Comparison of ENCODE assay signal across 8 mouse cellular contexts in genomic region chr4:149144459-149144858, GRCm38 (mm10). TPM values are rescaled to one million over a fixed set of nuclear protein-coding genes. Genes with fewer than 3 reads are reported as not detected.
DNase-seq lines count a peak whose midpoint lies in the region; ATAC-seq and TF ChIP-seq lines count a peak whose summit lies in the region.

No protein-coding gene starts in this region.

- no peak overlapping the region for H3K4me3 ChIP-seq in embryonic facial prominence, embryonic 10.5 days
- H3K4me3 ChIP-seq in kidney, adult 2 months (ENCODE audit: insufficient read depth, low read depth, low read length): no peak overlapping the region
- H3K4me3 ChIP-seq in limb, embryonic 11.5 days (ENCODE audit: low read depth, low read length): no peak overlapping the region
- H3K4me3 ChIP-seq in midbrain, embryonic 15.5 days: no peak overlapping the region

- no peaks in the 10 kb centered on the region for H3K9me3 ChIP-seq in embryonic facial prominence, embryonic 10.5 days
- H3K9me3 ChIP-seq in limb, embryonic 11.5 days (ENCODE audit: control insufficient read depth, low read length): no peaks in the 10 kb centered on the region
- H3K9me3 ChIP-seq in midbrain, embryonic 15.5 days: no peaks in the 10 kb centered on the region

- WGBS in embryonic facial prominence, embryonic 10.5 days: 5% methylated on average over 3 of the region's 3 CpGs
- 4% methylated on average over 3 of the region's 3 CpGs for WGBS in kidney, adult 2 months
- 9% methylated on average over 3 of the region's 3 CpGs for WGBS in limb, embryonic 11.5 days
- 6% methylated on average over 3 of the region's 3 CpGs for WGBS in midbrain, embryonic 15.5 days

- peak; percentile 79 for ATAC-seq in limb, embryonic 11.5 days (ENCODE audit: insufficient number of reproducible peaks, low FRiP score, low TSS enrichment, low read depth)
- ATAC-seq in midbrain, embryonic 15.5 days (replicated peaks): peak; percentile 91

- no peak overlapping the region for H3K4me2 ChIP-seq in limb, embryonic 11.5 days (ENCODE audit: low read depth, severe bottlenecking)
- no peak overlapping the region for H3K4me2 ChIP-seq in midbrain, embryonic 15.5 days

- peak overlapping the region; percentile 74 for H3K27ac ChIP-seq in embryonic facial prominence, embryonic 10.5 days (replicated peaks)
- H3K27ac ChIP-seq in kidney, adult 2 months (ENCODE audit: insufficient read depth, low read depth, low read length): no peak overlapping the region
- H3K27ac ChIP-seq in limb, embryonic 11.5 days (replicated peaks; ENCODE audit: low read depth, low read length): no peak overlapping the region
- H3K27ac ChIP-seq in midbrain, embryonic 15.5 days: 0 out of 2 replicates have a peak overlapping the region, but pooled peaks have one; percentile 57

- H3K27me3 ChIP-seq in embryonic facial prominence, embryonic 10.5 days (replicated peaks; ENCODE audit: low read depth, poor library complexity, severe bottlenecking): 0 out of 2 replicates have a peak, but pooled peaks cover 4% of the 10 kb centered on the region
- H3K27me3 ChIP-seq in kidney, adult 2 months (replicated peaks; ENCODE audit: control insufficient read depth, insufficient read depth, low read length): no peaks in the 10 kb centered on the region
- no peaks in the 10 kb centered on the region for H3K27me3 ChIP-seq in limb, embryonic 11.5 days (ENCODE audit: control insufficient read depth, insufficient read depth, low read length)
- H3K27me3 ChIP-seq in midbrain, embryonic 15.5 days (replicated peaks): no peaks in the 10 kb centered on the region

- H3K9ac ChIP-seq in limb, embryonic 11.5 days (ENCODE audit: low read length): no peak overlapping the region
- no peak overlapping the region for H3K9ac ChIP-seq in midbrain, embryonic 15.5 days

- DNase-seq in 3T3-L1 (ENCODE audit: low read depth, low spot score): peak; percentile 92
- peak; percentile 89 for DNase-seq in adrenal gland, postnatal 14 days
- DNase-seq in embryonic facial prominence, embryonic 10.5 days (ENCODE audit: low spot score): peak; percentile 88
- DNase-seq in heart, adult 18-20 months: peak; percentile 83 to 89
- peak; percentile 83 for DNase-seq in kidney, adult 2 months
- peak; percentile 93 for DNase-seq in limb, embryonic 11.5 days (ENCODE audit: low spot score)
- peak; percentile 49 to 74 for DNase-seq in spleen, adult 18-20 months

- no peak for TF ChIP-seq POLR2A in kidney, adult 2 months (IDR thresholded peaks at IDR 0.05; ENCODE audit: low read depth, low read length)

- peak; percentile 96 for TF ChIP-seq CTCF in kidney, adult 2 months (conservative IDR thresholded peaks at IDR 0.05; ENCODE audit: insufficient read depth, insufficient read length, low read depth, low read length)

- peaks cover 24% of the 10 kb centered on the region for H3K4me1 ChIP-seq in embryonic facial prominence, embryonic 10.5 days
- H3K4me1 ChIP-seq in kidney, adult 2 months (ENCODE audit: control insufficient read depth, insufficient read depth, low read length): no peaks in the 10 kb centered on the region
- no peaks in the 10 kb centered on the region for H3K4me1 ChIP-seq in limb, embryonic 11.5 days (ENCODE audit: control insufficient read depth, insufficient read depth, low read length)
- peaks cover 3% of the 10 kb centered on the region; the same call in 1 of the 2 replicates for H3K4me1 ChIP-seq in midbrain, embryonic 15.5 days

- H3K36me3 ChIP-seq in embryonic facial prominence, embryonic 10.5 days (replicated peaks): peaks cover 6% of the 10 kb centered on the region
- H3K36me3 ChIP-seq in kidney, adult 2 months (ENCODE audit: control insufficient read depth, insufficient read depth, low read length): no peaks in the 10 kb centered on the region
- H3K36me3 ChIP-seq in limb, embryonic 11.5 days (ENCODE audit: control insufficient read depth, insufficient read depth, low read length): no peaks in the 10 kb centered on the region
- 0 out of 2 replicates have a peak, but pooled peaks cover 3% of the 10 kb centered on the region for H3K36me3 ChIP-seq in midbrain, embryonic 15.5 days (replicated peaks)

RNA-seq across cellular contexts. Expression of gene Cenps, which starts 7.0 kb away (rescaled TPM):
- 10.6 and 13.0 TPM in 2 replicates for total RNA-seq in adrenal gland, postnatal 14 days (2021)
- 60.3 and 62.7 TPM in 2 replicates for polyA plus RNA-seq in embryonic facial prominence, embryonic 10.5 days (2016; fragmentation: Nextera tagmentation; extraction: Ambion mirVana)
- 1 to 10 TPM; 7.2 to 8.6 TPM for total RNA-seq in heart, adult 18-20 months (2021)
- 0.75 and 1.1 TPM in 2 replicates for polyA plus RNA-seq in kidney, adult 2 months (2012; rRNA removed)
- polyA plus RNA-seq in limb, embryonic 11.5 days (2014; fragmentation: Nextera tagmentation; extraction: Ambion mirVana): 53.7 and 54.1 TPM in 2 replicates
- polyA plus RNA-seq in midbrain, embryonic 15.5 days (2015; fragmentation: Nextera tagmentation; extraction: Ambion mirVana): 15.3 and 15.7 TPM in 2 replicates

RNA-seq across cellular contexts. Expression of gene Cort, which starts 17.9 kb away (rescaled TPM):
- 1.3 and 2.2 TPM in 2 replicates for total RNA-seq in adrenal gland, postnatal 14 days (2021)
- polyA plus RNA-seq in embryonic facial prominence, embryonic 10.5 days (2016; fragmentation: Nextera tagmentation; extraction: Ambion mirVana): 0.54 TPM in 1 of 2 replicates, not detected in the other
- not detected for total RNA-seq in heart, adult 18-20 months (2021)
- polyA plus RNA-seq in kidney, adult 2 months (2012; rRNA removed): not detected in 2 replicates
- polyA plus RNA-seq in limb, embryonic 11.5 days (2014; fragmentation: Nextera tagmentation; extraction: Ambion mirVana): 0.70 TPM in 1 of 2 replicates, not detected in the other
- polyA plus RNA-seq in midbrain, embryonic 15.5 days (2015; fragmentation: Nextera tagmentation; extraction: Ambion mirVana): 0.62 TPM in 1 of 2 replicates, not detected in the other

RNA-seq across cellular contexts. Expression of gene Pgd, which starts 22.1 kb away (rescaled TPM):
- total RNA-seq in adrenal gland, postnatal 14 days (2021): 191 and 194 TPM in 2 replicates
- 153 and 164 TPM in 2 replicates for polyA plus RNA-seq in embryonic facial prominence, embryonic 10.5 days (2016; fragmentation: Nextera tagmentation; extraction: Ambion mirVana)
- 10 to 100 TPM; 39.8 to 52.0 TPM for total RNA-seq in heart, adult 18-20 months (2021)
- 122 and 126 TPM in 2 replicates for polyA plus RNA-seq in kidney, adult 2 months (2012; rRNA removed)
- polyA plus RNA-seq in limb, embryonic 11.5 days (2014; fragmentation: Nextera tagmentation; extraction: Ambion mirVana): 48.3 and 57.2 TPM in 2 replicates
- polyA plus RNA-seq in midbrain, embryonic 15.5 days (2015; fragmentation: Nextera tagmentation; extraction: Ambion mirVana): 121 and 124 TPM in 2 replicates

RNA-seq across cellular contexts. Expression of gene Dffa, which starts 40.5 kb away (rescaled TPM):
- 18.4 and 25.5 TPM in 2 replicates for total RNA-seq in adrenal gland, postnatal 14 days (2021)
- polyA plus RNA-seq in embryonic facial prominence, embryonic 10.5 days (2016; fragmentation: Nextera tagmentation; extraction: Ambion mirVana): 34.2 and 36.9 TPM in 2 replicates
- 10 to 100 TPM; 37.8 to 45.1 TPM for total RNA-seq in heart, adult 18-20 months (2021)
- polyA plus RNA-seq in kidney, adult 2 months (2012; rRNA removed): 20.1 and 20.8 TPM in 2 replicates
- polyA plus RNA-seq in limb, embryonic 11.5 days (2014; fragmentation: Nextera tagmentation; extraction: Ambion mirVana): 25.7 and 28.6 TPM in 2 replicates
- polyA plus RNA-seq in midbrain, embryonic 15.5 days (2015; fragmentation: Nextera tagmentation; extraction: Ambion mirVana): 24.2 and 24.7 TPM in 2 replicates

RNA-seq across cellular contexts. Expression of gene Pex14, which starts 44.8 kb away (rescaled TPM):
- 61.7 and 64.1 TPM in 2 replicates for total RNA-seq in adrenal gland, postnatal 14 days (2021)
- 59.0 and 60.7 TPM in 2 replicates for polyA plus RNA-seq in embryonic facial prominence, embryonic 10.5 days (2016; fragmentation: Nextera tagmentation; extraction: Ambion mirVana)
- total RNA-seq in heart, adult 18-20 months (2021): 10 to 100 TPM; 21.2 to 22.6 TPM
- 49.3 and 55.0 TPM in 2 replicates for polyA plus RNA-seq in kidney, adult 2 months (2012; rRNA removed)
- polyA plus RNA-seq in limb, embryonic 11.5 days (2014; fragmentation: Nextera tagmentation; extraction: Ambion mirVana): 41.1 and 41.6 TPM in 2 replicates
- 58.1 and 60.2 TPM in 2 replicates for polyA plus RNA-seq in midbrain, embryonic 15.5 days (2015; fragmentation: Nextera tagmentation; extraction: Ambion mirVana)

Comparison
In these comparisons a context has a peak if more than half of its experiments do, and no peak if none do; other contexts are left out.
1. H3K27ac ChIP-seq: peak in embryonic facial prominence, embryonic 10.5 days (single experiment) and midbrain, embryonic 15.5 days (single experiment); none in kidney, adult 2 months (single experiment) and limb, embryonic 11.5 days (single experiment).
2. Peak in every context shown above with its lines, with median percentiles within 50 percentile points of each other: DNase-seq.